Mouse (Mus musculus) thymus, adult 2 months (tissue): ENCODE measurements at regions not wholly inside any gene's neighbourhood (a gene's known extent, or its start where the extent isn't known, plus 50 kb on each side); places are given as distances from the start of the nearest gene placed in this dataset.

Experiments used
- CTCF ChIP-seq: fragments of 200-500 bp; IDR thresholded peaks from 2 replicates; pipeline ENCODE4 v1.5.1; 2012; ENCODE audit warnings: mild to moderate bottlenecking, control low read depth, low read length, moderate library complexity, borderline replicate concordance; ENCODE audit not compliant: control insufficient read depth, poor library complexity, insufficient read depth; ENCODE audit errors: extremely low read depth
- POLR2A ChIP-seq: fragments of 200-500 bp; IDR thresholded peaks from 2 replicates; pipeline ENCODE4 v1.6.1; 2012; ENCODE audit warnings: mild to moderate bottlenecking, low read length, control low read depth, moderate library complexity; ENCODE audit not compliant: control insufficient read depth, poor library complexity, insufficient read depth; ENCODE audit errors: extremely low read depth

DNA sequence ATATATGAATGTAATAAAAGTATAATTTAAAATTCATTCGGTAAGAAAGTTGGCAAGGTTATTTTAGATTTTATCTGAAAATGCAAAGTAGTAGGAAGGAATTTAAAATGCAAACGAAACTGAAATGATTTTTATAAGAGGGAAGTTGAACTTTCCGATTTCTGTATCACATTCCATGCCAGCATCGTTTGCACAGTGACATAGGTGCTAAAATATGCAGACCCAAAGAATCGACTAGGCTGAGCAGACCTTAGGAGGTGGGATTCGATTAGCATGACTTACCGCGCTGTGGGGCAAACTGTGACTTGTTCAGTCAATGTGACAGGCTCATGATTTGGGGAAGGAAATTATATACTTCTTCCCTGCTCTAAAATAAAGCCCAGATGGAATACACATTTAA, 596.2 kb downstream of the Gm19410 start:
- TF ChIP-seq CTCF (no peak), POLR2A (no peak)
